Mouse (Mus musculus): ENCODE measurements around the gene Xab2.

Gene Xab2

DNA sequence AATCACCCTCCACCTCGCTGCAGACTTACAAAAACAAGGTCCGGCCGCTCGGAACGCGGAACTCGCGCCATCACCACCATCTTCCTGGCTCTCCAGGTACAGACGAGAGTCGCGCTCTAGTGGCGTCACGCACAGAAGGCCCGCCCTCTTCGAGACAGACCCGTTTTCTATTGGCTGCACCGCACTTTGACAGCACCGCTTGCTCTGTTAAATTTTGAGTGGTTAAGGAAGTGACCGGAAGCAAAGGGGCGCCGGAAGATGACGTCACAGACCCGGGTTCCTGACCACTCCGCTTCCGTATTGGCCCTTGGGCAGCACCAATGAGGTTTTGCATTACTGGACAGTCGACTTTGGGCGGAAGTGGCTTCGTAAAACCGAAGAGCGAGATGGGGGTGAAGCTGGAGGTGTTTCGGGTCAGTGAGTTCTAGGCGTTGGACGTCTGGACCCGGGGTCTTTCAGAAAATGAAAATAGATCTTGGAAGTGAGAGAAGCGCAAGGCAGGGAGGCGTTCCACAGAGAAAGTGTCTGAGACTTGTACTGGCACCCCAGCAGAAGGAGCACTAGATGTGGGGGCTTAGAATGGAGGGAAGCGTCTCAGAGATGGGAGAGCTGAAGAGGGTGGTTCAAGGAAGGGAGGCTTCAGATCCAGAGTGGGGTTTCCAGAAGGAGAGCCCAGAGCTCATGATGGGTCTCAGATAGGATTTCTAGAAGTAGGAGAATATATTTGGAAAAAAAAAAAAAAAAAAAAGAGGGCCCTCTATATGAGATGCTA lies at the start of gene Xab2, which contains the start of gene Pet100:
Gene Xab2, minus strand, starts transcription at position 118 of the 772 bp plus-strand sequence.
Gene Pet100, plus strand, starts transcription at position 350 of the 772 bp plus-strand sequence.
- DNase-seq (ENCODE audit: low read depth, low spot score) = peak; percentile 100

DNA sequence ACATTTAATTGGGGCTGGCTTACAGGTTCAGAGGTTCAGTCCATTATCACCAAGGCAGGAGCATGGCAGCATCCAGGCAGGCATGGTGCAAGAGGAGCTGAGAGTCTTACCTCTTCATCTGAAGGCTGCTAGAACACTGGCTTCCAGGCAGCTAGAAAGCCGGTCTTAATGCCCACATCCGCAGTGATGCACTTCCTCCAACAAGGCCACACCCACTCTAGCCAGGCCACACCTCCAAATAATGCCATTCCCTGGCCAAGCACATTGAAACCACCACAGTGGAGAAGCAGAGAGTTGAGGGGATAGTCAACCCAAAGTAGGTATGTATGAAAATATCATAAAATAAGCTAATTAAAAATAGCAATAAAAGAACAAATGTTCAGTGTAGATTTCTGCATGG lies 49.3 kb upstream of the Xab2 start:
- no peak for DNase-seq (ENCODE audit: low read depth, low spot score)

GRCm38 (mm10) chr8:3665507-3665906 lies 44.4 kb upstream of the Xab2 start, which contains the start of gene Mcemp1:
Gene Mcemp1, plus strand, starts transcription at chr8:3665754.
- DNase-seq (ENCODE audit: low read depth, low spot score) = no peak

- DNase-seq (ENCODE audit: low read depth, low spot score) = no peak
These were observed 43.3 kb upstream of the Xab2 start for GRCm38 (mm10) chr8:3664405-3664804.

DNA sequence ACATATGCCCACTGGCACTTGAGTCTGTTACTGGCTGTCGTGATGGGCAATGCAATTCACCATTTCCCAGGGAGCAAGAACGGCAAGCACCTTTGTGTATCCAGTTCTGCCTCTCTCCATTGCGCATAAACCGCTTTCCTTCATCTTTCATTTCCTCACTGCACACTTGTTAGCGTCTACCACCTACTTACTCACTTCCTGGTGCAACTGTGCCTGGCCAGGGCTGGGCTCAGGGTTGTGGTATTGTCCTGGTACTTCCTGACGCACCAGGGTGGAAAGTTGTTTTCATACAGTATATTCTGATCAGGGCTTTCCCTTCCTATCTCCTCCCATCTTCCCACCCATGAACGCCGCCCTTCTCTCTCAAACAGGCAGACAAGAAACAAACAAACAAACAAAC lies 39.8 kb upstream of the Xab2 start:
- DNase-seq (ENCODE audit: low read depth, low spot score) = no peak

GRCm38 (mm10) chr8:3656725-3657381 lies 35.7 kb upstream of the Xab2 start:
- DNase-seq (ENCODE audit: low read depth, low spot score) = peak; percentile 49

GRCm38 (mm10) chr8:3655526-3655925 lies 34.4 kb upstream of the Xab2 start, which contains the start of gene Retn:
Gene Retn, plus strand, starts transcription at chr8:3655770.
- DNase-seq (ENCODE audit: low read depth, low spot score) = no peak

DNA sequence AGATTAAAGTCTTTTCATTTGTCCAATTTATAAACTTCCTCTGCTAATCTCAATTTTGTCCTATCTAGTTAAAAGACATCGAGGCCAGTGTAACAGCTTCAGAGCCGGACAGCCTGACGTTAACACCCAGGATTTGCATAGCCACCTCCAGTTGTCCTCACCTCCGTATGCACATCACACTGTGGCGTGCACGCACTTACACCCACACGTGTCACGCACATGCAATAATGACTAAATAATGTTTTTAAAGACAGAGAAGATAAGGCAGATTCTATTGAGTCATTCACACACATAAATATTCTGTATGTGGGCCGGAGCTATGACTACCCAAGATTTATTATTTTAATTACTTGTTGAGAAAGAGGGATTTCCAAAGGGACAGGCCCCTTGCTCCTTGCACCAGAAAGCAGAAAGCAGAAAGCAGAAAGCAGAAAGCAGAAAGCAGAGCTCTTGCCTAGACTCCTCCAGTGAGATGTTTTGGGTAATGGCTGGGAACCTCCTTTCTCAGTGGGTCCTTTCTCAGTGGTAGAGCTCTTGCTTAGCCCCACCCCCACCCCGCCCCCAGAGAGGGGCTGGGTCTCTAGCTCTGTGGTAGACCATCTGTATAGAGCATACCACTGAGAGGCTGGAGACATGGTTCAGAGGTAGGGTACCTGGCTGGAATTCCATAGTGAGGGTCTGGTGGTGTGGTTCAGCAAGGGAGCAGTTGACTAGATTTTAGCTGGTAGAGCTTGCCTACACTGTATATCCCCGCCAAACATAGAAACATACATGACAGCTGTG lies 33.8 kb upstream of the Xab2 start:
- DNase-seq (ENCODE audit: low read depth, low spot score) = peak; percentile 33

DNA sequence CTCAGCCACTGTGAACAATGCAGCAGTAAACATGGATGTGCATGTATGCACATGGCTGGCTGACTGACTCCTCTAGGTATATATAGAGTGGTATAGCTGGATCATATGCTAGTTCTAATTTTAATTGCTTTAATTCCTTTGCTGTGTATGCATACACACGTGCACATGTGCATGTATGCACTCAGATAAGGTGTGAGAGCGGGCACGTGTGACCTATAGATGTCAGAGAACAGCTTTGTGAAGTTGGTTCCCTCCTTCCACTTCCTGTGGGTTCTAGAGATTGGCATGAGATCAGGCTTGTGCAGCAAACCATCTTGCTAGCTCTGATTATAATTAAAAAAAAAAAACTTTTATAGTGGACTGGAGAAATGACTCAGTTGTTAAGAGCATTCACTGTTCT lies 31.7 kb upstream of the Xab2 start:
- DNase-seq (ENCODE audit: low read depth, low spot score) = no peak

GRCm38 (mm10) chr8:3648990-3649389 lies 27.9 kb upstream of the Xab2 start:
- DNase-seq (ENCODE audit: low read depth, low spot score) = no peak

DNA sequence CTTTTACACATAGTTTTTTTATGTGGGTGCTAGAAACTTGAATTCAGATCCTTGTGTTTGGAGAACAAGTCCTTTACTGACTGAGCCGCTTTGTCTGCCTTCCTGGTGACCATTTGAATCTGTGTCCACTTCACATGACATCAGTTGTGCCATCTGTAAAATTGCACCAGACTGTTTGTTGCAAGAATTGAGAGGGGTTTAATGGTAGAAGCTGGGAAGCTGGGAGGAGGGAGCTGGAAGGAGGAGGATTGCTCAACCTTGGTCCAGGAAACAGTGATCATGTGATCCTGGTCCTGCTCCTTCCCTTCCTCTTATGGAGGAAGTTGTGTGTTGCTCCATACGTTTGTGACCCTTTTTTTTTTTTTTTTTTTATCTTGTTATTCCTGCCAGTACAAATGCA lies 27.2 kb upstream of the Xab2 start:
- DNase-seq (ENCODE audit: low read depth, low spot score) = no peak

GRCm38 (mm10) chr8:3647561-3647960 lies 26.4 kb upstream of the Xab2 start:
- no peak for DNase-seq (ENCODE audit: low read depth, low spot score)

DNA sequence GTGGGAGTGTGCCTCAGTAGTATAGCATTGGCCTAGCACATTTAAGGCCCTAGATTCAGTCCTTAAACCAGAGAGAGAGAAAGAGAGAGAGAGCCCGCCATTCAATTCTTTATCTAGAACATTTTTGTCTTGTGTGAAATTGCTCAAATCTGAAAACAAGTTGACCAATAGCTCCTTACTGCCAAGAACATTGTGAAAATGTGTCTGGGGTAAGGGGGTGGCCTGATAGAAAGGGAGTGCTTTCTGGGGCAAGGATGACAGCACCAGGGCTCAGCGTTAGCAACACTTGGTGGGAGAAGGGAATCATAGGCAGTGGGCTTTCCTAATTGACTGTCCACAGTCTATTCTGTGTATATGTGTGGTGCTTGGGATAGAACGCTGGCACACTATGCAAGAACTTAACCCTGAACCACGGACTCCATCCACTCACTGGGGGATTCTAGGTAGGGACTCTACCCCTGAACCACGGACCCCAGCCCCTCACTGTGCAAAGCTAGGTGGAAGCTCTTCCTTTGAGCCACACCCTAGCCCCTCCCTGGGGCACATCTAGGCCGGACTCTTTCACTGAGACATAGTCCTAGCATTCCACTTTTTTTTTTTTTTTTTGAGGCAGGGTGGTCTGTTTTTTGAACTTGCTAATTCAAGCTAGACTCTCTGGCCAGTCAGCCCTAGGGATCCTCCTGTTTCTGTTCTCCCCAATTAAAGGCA lies 25.9 kb upstream of the Xab2 start:
- no peak for DNase-seq (ENCODE audit: low read depth, low spot score)

DNA sequence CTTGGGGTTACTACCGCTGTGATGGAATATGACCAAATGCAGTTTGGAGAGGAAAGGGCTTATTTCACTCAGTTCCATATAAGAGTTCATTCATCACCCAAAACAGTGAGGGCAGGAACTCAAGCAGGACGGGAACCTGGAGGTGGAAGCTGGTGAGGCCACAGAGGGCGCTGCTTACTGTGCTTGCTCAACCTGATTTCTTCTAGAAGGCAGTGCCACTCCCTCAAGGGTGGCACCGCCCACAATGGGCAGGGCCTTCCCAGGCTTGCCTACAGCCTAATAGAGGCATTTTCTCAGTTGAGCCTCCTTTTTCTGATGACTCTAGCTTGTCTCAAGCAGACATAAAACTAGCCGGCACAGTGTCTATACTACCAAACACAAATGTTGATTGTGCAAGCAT lies 24.7 kb upstream of the Xab2 start:
- peak; percentile 40 for DNase-seq (ENCODE audit: low read depth, low spot score)

DNA sequence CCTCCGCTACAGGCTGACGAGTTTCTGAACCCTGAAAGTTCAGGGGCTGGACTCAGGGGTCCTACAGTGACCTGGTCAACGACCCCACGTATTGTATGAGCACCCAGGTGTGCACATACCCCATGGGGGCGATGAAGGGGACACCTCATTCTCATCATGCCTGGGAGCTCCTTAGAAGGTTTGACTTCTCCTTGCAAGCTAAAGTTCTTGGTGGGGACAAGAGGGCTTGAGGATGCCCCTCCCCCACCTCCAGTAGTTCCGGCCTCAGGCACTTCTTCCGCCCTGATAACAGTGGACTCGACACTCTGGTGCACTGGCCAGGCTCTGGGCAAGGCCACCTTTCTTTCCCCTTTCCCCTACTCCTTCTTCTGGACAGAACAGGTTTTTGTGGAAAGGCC lies 10.4 kb upstream of the Xab2 start:
- no peak for DNase-seq (ENCODE audit: low read depth, low spot score)

DNA sequence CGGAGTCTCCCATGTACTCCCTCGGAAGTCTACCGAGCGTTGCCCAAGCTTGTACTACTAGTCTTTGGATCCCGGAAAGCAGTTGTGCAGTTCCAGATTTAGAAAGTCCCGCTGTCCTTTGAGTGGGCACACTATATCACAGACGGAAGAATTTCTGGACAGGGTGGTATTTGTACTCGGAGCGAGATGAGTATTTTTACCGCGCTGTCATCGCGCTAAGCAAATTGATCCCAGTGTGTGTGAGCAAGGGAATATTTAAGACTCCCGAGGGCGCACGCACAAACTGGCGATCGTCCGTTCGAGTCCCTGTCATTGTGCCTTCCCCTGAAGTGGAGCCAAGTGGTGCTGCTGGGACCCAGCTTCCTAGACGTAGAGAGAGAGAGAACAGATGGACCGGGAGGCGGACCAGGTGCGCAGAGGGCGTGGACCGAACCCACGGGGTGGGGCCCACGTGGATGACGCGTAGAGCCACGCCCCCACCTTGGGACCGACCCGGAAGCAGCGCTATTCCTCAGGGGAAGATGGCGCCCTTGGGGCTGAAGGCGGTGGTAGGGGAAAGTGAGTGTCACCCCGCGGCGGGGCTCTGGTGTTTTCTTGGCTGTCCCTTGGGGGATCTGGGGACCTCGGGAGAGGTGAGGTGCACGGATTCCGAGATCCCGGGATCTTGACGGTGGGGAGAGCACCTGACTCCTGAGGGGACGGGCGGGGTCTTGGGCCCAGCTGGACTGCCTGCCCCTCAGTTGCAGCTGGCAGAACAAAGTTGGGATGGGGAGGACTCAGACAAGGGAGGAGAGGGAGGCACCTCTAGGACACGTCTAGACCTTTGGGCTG lies 9.7 kb upstream of the Xab2 start, which contains the start of gene Stxbp2:
Gene Stxbp2, plus strand, starts transcription at position 309 of the 831 bp plus-strand sequence.
- DNase-seq (ENCODE audit: low read depth, low spot score) = peak; percentile 92

GRCm38 (mm10) chr8:3628014-3628413 lies 6.9 kb upstream of the Xab2 start:
- DNase-seq (ENCODE audit: low read depth, low spot score) = peak; percentile 73

DNA sequence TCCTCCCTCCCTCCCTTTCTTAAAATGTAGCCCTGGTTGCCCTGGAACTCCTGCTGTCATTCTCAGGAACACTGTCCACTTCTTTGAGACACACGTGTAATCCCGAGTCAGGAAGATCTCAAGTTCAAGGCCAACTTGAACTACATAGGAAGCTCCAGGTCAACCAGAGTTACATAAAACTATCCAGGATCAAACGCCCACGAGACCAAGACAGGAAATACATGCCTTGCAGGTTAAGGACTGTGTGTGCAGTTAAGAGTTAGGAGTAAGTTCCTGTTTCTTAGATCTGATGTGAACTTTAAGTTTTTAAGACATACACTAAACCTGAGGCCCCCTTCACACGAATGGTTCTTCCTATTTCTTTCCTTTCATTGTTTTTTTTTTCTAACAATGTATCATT lies 5.9 kb upstream of the Xab2 start:
- no peak for DNase-seq (ENCODE audit: low read depth, low spot score)

DNA sequence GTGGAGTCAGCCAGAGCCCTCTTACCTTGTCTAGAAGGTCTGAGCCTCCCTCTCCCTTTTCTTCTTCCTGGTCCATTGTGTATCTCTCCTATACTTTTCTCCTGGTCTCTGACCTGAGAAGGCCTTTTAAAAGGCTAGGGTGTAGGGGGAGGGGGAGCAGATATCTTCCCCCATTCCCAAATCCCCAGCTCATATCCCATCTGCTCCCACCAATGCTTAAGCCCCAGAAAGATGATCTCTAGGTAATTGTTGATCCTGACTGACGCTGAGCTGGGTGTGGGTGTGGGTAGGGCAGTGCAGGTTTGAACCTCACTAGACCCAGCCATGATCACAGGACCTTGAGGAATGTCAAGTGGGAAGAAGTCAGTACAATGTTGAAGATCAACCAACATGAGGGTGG lies 4.3 kb upstream of the Xab2 start, which contains the start of gene Pcp2:
Gene Pcp2, minus strand, starts transcription at position 101 of the 400 bp plus-strand sequence.
- DNase-seq (ENCODE audit: low read depth, low spot score) = no peak

GRCm38 (mm10) chr8:3622119-3622518 lies 1.0 kb upstream of the Xab2 start:
- DNase-seq (ENCODE audit: low read depth, low spot score) = no peak

DNA sequence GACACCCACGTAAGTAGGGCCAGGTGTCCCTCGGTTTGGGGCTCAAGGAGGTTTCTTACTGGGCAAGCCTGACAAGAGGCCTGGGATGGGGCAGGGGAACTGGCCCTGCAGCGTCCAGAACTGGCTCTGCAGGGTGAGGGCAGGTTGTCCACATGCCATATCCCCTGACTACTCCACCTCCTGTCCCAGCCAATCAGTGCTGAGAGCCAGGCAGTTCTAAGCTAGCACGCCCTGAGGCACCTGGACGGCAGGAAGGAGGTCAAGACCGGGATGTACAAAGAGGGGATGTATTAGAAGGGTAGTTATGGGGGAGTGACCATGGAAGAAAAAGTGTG lies 11.3 kb downstream of the Xab2 start:
- DNase-seq (ENCODE audit: low read depth, low spot score) = no peak
